Mouse (Mus musculus) forebrain, embryonic 16.5 days (tissue): ENCODE data around the gene Prdx6b. TPM values are rescaled to one million over a fixed set of nuclear protein-coding genes. Genes with fewer than 3 reads are reported as not detected.

ENCODE experiments used
- ATAC-seq: fragments of 200-750 bp; cut with Nextera tagmentation; 2 replicates; pipeline ENCODE4 v1.8.0; 2017; ENCODE audit warnings: mild to moderate bottlenecking, moderate library complexity
- H3K27ac ChIP-seq: fragments of 300-500 bp; sonication (generic); 2 replicates; pipeline ENCODE4 v1.5.1; 2014; ENCODE audit warnings: low read length, control low read depth
- H3K27me3 ChIP-seq: fragments of 300-500 bp; sonication (generic); replicated peaks from 2 replicates; pipeline ENCODE4 v1.6.1; 2014; ENCODE audit warnings: low read length; ENCODE audit not compliant: control insufficient read depth, insufficient read depth
- H3K36me3 ChIP-seq: fragments of 300-500 bp; sonication (generic); 2 replicates; pipeline ENCODE4 v1.6.1; 2014; ENCODE audit not compliant: control insufficient read depth, insufficient read depth
- H3K4me1 ChIP-seq: fragments of 300-500 bp; sonication (generic); replicated peaks from 2 replicates; pipeline ENCODE4 v1.6.1; 2014; ENCODE audit warnings: low read length; ENCODE audit not compliant: control insufficient read depth, insufficient read depth
- H3K4me2 ChIP-seq: fragments of 300-500 bp; sonication (generic); 2 replicates; pipeline ENCODE4 v1.6.1; 2014; ENCODE audit warnings: mild to moderate bottlenecking, low read length, control low read depth
- H3K4me3 ChIP-seq: fragments of 300-500 bp; sonication (generic); replicated peaks from 2 replicates; pipeline ENCODE4 v1.5.1; 2014; ENCODE audit warnings: mild to moderate bottlenecking, low read length, control low read depth
- H3K9ac ChIP-seq: fragments of 300-500 bp; sonication (generic); replicated peaks from 2 replicates; pipeline ENCODE4 v1.6.1; 2014; ENCODE audit warnings: low read depth, low read length, control low read depth
- H3K9me3 ChIP-seq: fragments of 300-500 bp; sonication (generic); 2 replicates; pipeline ENCODE4 v1.6.1; 2016; ENCODE audit warnings: low read length; ENCODE audit not compliant: control insufficient read depth
- WGBS: fragments of 180-500 bp; shearing (Covaris S2); extraction: QIAGEN DNeasy Blood & Tissue Kit; methylation state at CpG from one replicate; pipeline ENCODE4 v1.1.7; 2014; 5-methylcytosine and 5-hydroxymethylcytosine counted together
- polyA plus RNA-seq: library from polyadenylated mRNA; unstranded; fragments of >200 nt; fragmentation: Nextera tagmentation; extraction: Ambion mirVana; gene quantifications from 2 replicates; pipeline ENCODE4 v1.2.1, GENCODE M21; 2015

Prdx6b gene
- not detected in 2 replicates for polyA plus RNA-seq

DNA sequence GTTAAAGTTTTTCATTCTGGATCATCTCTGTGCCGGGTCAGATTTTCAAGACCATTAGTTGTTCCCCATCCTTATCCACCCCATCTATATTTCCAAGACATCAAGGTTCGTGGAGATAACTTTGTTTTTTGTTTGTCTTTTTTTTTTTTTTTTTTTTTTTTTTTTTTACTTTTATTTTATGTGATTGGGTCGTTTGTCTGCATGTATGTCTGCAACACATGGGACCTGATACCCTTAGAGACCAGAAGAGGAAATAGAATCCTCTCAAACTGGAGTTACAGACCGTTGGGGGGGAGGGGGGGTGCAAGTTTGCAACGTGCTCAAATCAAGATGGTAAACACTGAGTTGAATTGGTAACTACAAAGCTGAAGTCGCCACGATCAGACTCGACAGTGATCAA, at the start of gene Prdx6b:
Prdx6b (plus strand) TSS at position 301 of the 400 bp plus-strand sequence.
- WGBS, result 85% methylated on average over 8 of the region's 8 CpGs

GRCm38 (mm10) chr2:80247466-80247865, 44.8 kb upstream of the Prdx6b start:
- Histone ChIP-seq H3K9ac (no peak overlapping the region), H3K27me3 (no peaks in the 10 kb centered on the region), H3K4me1 (no peaks in the 10 kb centered on the region), H3K36me3 (no peaks in the 10 kb centered on the region), H3K27ac (no peak overlapping the region), H3K4me3 (no peak overlapping the region), H3K4me2 (no peak overlapping the region), H3K9me3 (no peaks in the 10 kb centered on the region)
- WGBS, result 56% methylated on average over 3 of the region's 3 CpGs
- ATAC-seq, result no peak

More for the DNA sequence above, at the start of gene Prdx6b:
- Histone ChIP-seq H3K36me3 (no peaks in the 10 kb centered on the region), H3K27ac (no peak within 1 kb of the TSS), H3K9me3 (no peaks in the 10 kb centered on the region), H3K4me3 (no peak within 1 kb of the TSS), H3K4me2 (no peak within 1 kb of the TSS), H3K4me1 (no peaks in the 10 kb centered on the region), H3K9ac (no peak within 1 kb of the TSS), H3K27me3 (no peaks in the 10 kb centered on the region)
- no peak for ATAC-seq

GRCm38 (mm10) chr2:80247868-80248267, 44.4 kb upstream of the Prdx6b start:
- ATAC-seq, result no peak
- Histone ChIP-seq H3K4me1 (no peaks in the 10 kb centered on the region), H3K36me3 (no peaks in the 10 kb centered on the region), H3K9ac (no peak overlapping the region), H3K27me3 (no peaks in the 10 kb centered on the region), H3K4me3 (no peak overlapping the region), H3K9me3 (no peaks in the 10 kb centered on the region), H3K4me2 (no peak overlapping the region), H3K27ac (no peak overlapping the region)

DNA sequence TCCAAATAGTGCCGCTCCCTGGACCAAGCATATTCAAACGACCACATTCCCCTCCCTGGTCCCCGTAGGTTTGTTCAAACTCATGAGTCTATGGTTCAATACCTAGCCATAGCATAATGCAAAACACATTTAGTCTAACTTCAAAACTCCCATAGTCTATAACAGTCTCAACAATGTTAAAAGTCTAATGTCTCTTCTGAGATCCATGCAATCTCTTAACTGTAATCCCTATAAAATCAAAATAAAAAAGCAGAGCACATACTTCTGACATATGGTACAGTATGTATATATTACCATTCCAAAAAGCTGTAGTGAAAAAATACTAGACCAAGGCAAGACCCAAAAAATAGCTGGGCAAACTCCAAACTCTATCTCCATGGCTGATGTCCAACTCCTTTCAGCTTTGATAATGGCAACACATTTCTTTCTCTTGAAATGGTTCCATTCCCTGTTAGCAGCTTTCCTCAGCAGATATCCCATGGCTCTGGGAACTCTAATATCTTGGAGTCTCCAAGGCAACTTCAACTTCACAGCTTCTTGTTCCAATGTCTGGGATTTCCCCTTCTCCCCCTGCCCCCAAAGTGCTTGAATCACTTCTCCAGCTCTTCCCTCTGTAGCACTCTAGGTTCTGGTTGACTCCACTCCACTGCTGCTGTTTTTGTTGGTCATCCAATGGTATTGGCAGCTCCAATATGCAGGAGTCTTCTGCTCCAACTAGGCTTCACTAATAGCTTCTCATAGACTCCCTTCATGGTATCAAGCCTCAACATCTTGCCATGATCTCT, 32.2 kb upstream of the Prdx6b start:
- no peaks in the 10 kb centered on the region for H3K36me3 ChIP-seq
- no peak overlapping the region for H3K4me3 ChIP-seq
- no peaks in the 10 kb centered on the region for H3K27me3 ChIP-seq
- H3K9ac ChIP-seq, result no peak overlapping the region
- H3K4me1 ChIP-seq, result no peaks in the 10 kb centered on the region
- H3K27ac ChIP-seq, result no peak overlapping the region
- ATAC-seq, result peak; percentile 36; the same call in 1 of the 2 replicates
- WGBS, result 92% methylated on average over 3 of the region's 3 CpGs
- H3K9me3 ChIP-seq, result no peaks in the 10 kb centered on the region
- no peak overlapping the region for H3K4me2 ChIP-seq

DNA sequence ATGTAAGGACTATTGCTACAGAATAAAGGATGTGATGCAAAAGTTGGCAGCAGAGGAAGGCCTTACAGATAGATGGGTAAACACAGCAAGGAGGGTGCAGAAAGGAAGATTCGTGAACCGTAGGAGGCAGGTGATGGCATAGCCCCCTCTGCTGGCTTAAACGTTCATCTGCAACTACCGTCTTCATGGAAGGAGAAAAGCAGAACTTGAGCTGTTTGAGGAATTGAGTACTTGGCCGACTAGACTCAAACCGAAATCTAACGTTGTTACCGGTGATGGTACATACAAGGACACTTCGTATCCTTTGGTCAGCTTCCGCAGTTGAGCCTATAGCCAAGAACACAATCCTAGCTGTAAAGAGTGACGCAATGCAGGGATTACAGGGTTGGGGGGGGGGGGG, 25.4 kb upstream of the Prdx6b start:
- ATAC-seq, result peak; percentile 66
- no peaks in the 10 kb centered on the region for H3K36me3 ChIP-seq
- 0 out of 2 replicates have a peak overlapping the region, but pooled peaks have one; percentile 5 for H3K4me2 ChIP-seq
- no peak overlapping the region for H3K4me3 ChIP-seq
- no peak overlapping the region for H3K27ac ChIP-seq
- no peaks in the 10 kb centered on the region for H3K27me3 ChIP-seq
- H3K4me1 ChIP-seq, result no peaks in the 10 kb centered on the region
- H3K9me3 ChIP-seq, result no peaks in the 10 kb centered on the region
- no peak overlapping the region for H3K9ac ChIP-seq
- WGBS, result 18% methylated on average over 11 of the region's 11 CpGs

DNA sequence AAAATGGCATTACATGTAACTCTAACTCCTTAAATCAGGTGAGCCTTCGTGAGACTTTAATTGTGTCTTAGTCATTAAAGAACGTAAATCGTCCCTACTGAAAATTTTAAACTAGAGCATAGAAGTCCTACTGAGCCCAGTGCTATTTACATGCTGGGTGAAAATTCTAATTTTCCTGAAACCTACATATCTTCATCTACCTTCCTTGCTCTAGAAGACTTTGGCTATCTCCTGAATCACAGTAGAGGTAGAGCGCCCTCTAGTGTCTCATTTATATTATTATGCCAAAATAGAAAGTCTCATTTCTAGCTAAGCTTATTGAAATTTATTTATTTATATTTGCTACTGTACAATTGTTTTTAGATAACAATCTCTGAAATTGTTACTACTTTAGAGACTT, 24.2 kb upstream of the Prdx6b start:
- H3K27me3 ChIP-seq, result no peaks in the 10 kb centered on the region
- H3K9me3 ChIP-seq, result no peaks in the 10 kb centered on the region
- H3K4me2 ChIP-seq, result no peak overlapping the region
- H3K4me1 ChIP-seq, result no peaks in the 10 kb centered on the region
- 55% methylated on average over 4 of the region's 4 CpGs for WGBS
- no peak overlapping the region for H3K9ac ChIP-seq
- no peak for ATAC-seq
- no peaks in the 10 kb centered on the region for H3K36me3 ChIP-seq
- no peak overlapping the region for H3K27ac ChIP-seq
- H3K4me3 ChIP-seq, result no peak overlapping the region

DNA sequence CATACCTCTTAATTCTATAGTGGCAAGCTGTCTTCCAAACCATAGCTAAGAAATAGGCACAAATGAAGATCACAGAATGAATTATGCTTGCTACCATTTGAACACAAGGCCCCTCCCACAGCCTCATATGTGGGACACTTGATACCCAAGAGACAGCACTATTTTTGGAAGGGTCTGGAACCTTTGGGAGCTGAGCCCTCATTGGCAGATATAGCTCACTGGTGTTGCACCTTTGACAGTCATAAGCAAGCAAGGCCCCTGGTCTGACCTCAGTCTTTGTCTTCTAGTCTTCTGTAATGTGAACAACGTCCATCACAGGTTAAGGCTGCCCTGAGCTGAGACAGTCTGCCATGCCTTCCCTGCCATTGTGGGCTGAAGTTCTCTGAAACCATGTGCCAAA, 20.8 kb upstream of the Prdx6b start:
- Histone ChIP-seq H3K27ac (no peak overlapping the region), H3K4me1 (no peaks in the 10 kb centered on the region), H3K36me3 (no peaks in the 10 kb centered on the region), H3K4me3 (no peak overlapping the region), H3K27me3 (no peaks in the 10 kb centered on the region), H3K9ac (no peak overlapping the region), H3K4me2 (no peak overlapping the region), H3K9me3 (no peaks in the 10 kb centered on the region)
- 64% methylated on average over 1 of the region's 1 CpGs for WGBS
- no peak for ATAC-seq

DNA sequence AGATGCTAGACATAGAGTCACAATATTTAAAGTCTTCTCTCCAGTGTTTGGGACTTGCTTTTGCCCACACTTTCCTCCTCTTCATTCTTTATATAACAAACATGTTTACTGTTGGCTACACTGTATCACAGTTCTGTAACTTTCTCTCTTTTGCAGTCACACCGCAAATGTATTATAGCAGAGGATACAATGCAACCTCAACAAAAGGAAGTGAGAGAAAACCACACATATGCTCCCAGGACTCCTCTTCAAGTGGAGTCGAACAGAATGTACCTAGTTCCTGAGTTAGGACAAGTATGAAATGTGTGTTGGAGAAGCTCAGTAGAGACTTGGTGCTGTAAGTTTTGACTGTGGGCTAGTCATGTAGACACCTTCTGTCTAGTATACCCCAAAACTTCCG, 19.2 kb upstream of the Prdx6b start:
- Histone ChIP-seq H3K4me2 (no peak overlapping the region), H3K27ac (no peak overlapping the region), H3K36me3 (no peaks in the 10 kb centered on the region), H3K9ac (no peak overlapping the region), H3K4me3 (no peak overlapping the region), H3K9me3 (no peaks in the 10 kb centered on the region), H3K4me1 (no peaks in the 10 kb centered on the region), H3K27me3 (no peaks in the 10 kb centered on the region)
- WGBS, result 94% methylated on average over 3 of the region's 3 CpGs
- no peak for ATAC-seq

DNA sequence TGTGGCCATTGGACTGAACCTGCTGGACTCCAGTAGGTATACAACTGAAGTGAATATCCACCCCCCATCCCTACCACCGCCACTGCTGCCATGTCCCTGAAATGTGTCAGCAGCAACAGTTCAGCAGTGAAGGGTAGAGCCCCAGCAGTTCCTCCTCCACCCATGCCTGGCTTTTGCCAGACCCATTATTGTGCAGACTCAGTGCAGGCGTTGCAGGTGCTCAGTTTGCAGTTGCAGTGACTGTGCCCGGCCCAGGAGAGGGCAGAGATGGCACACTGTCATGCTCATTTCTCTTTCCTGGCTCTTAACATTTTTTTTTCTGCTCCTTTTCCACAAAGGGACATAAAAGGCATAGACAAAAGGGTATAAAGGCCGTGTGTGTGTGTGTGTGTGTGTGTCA, 18.5 kb upstream of the Prdx6b start:
- no peaks in the 10 kb centered on the region for H3K4me1 ChIP-seq
- no peak for ATAC-seq
- no peaks in the 10 kb centered on the region for H3K36me3 ChIP-seq
- H3K4me2 ChIP-seq, result no peak overlapping the region
- no peaks in the 10 kb centered on the region for H3K9me3 ChIP-seq
- no peak overlapping the region for H3K9ac ChIP-seq
- H3K4me3 ChIP-seq, result no peak overlapping the region
- no peak overlapping the region for H3K27ac ChIP-seq
- no peaks in the 10 kb centered on the region for H3K27me3 ChIP-seq
- 67% methylated on average over 4 of the region's 4 CpGs for WGBS
